Mouse (Mus musculus) mesoderm, embryonic 11.5 days (tissue): Measurements from ENCODE around the gene Tmem74b.

Experiments
- DNase-seq: peaks from one replicate; pipeline ENCODE4 v3.0.0-alpha.2; 2012; ENCODE audit warnings: low read depth, low spot score

Tmem74b gene

DNA sequence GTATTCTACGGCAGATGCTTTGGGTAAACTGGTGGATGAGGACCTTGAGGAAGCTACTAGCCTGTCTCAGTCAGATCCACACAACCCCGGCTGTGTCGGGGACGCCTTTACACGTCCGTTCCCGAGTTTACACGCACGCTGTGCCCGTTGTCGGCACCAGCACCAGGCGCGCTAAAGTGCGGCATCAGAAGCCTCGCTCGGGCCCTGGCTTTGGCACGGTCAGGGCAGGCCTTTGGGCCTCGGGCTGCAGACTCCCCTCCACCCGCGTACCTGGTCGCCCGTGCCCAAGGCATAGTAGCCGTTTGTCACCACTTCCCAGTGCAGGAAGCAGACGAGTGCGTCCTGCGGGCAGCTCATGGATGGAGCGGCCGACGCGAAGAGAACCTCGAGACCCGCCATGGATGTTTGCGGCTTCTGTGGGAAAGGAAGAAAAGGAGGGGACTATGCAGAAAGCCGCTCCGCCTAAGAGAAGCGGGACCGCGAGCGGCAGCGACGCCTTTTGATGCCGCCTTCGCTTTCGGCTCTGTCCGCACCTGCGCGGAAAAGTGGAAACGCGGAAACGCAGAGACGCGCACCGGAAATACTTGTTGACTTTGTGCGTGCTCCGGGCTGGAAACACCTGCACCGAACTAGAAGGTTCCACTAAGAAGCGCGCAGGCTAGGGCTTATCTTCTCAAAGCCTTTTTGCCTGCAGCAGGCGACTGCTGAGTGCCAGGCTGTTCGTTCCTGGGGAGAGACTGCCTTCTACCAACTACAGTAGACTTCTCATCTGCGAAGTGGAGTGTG lies 39.1 kb downstream of the Tmem74b start:
- peak; percentile 84 for DNase-seq

- DNase-seq, result no peak
Observed at GRCm38 (mm10) chr2:151742084-151742483, 40.3 kb downstream of the Tmem74b start.

DNA sequence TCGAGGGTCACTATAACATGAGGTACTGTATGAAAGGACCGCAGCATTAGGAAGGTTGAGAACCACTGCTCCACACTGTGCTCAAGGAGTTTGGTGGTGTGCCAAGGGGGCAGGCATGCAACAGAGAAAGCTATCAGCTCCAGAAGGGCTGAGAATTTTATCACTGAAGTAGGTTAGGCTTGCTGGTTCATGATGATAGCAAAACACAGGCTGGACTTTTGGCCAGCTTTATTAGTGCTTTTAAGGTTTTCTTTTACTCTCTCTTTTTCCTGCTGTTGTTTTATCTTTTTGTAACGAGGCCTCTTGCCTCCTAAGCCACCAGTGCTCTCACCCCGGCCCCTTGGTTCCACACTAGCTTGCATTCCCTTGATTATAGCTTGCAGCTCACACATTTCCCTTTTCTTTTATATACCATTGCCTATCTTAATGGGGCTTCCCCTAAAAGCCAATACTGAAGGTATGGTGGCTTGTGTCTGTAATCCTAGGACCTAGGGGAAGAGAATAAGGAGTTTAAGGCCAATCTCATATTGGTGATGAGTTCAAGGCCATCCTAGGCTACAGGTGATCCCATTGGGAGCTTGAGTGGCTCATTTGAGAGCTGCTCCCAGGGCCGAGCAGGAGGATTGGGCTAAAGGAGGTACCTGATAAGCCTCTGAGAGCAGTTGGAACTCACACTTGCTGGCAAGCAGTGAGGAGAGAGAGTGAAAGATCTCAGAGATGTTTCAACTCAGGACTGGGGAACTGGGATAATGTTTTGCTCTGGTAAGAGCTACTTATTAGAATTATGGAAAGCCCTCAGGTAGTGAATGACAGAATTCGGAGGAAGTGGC lies 41.3 kb downstream of the Tmem74b start:
- DNase-seq, result no peak

GRCm38 (mm10) chr2:151743845-151744244 lies 42.0 kb downstream of the Tmem74b start, which contains the start of gene Psmf1:
TSS of gene Psmf1 (minus strand) at chr2:151744186.
- no peak for DNase-seq

- peak; percentile 88 for DNase-seq
Observed at GRCm38 (mm10) chr2:151747847-151748705, 46.3 kb downstream of the Tmem74b start.

DNA sequence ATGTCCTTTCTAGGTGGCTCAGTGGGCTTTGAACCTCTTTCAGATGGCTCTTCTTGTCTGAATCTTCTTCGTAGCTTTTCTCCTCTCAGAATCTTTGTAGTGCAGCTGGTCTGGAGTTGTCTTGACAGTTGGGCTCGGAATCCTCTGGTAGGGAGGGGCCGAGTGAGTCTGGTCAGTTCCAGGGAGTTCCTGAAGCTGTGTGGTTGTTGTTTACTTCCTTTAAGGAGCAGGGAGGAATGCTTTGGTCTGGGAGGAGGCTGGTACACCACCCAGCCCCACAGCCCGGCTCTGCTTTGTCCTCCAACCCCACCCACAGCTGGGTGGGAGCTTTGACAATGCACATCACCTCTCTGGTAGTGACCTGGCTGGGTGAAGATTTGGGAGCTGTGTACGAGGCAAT lies 49.5 kb downstream of the Tmem74b start:
- no peak for DNase-seq

GRCm38 (mm10) chr2:151756277-151757061 lies 54.7 kb downstream of the Tmem74b start:
- DNase-seq, result peak; percentile 44

- DNase-seq, result no peak
Observed at GRCm38 (mm10) chr2:151757451-151757850, 55.6 kb downstream of the Tmem74b start.

GRCm38 (mm10) chr2:151758806-151759353 lies 57.1 kb downstream of the Tmem74b start:
- DNase-seq, result peak; percentile 24
